In the genomic region with DNA sequence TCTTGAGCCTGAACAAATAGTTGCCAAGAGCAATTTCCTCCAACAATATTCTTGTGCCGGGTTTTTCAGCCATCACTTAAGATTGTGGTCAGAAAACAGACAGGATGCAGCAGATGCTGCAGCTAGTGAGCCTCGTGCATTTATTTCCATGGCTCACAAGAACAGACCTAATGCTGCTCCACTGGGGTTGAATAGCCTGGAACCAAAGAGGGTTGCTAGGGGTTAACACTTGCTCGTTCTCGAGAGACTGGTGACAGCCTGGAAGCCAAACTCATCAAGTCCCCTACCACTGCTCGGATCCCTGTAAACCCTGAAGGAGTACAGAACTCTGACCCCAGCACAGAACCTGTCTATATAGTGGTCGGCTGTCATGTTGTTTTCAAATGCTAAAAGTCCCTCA, we compare ENCODE assay signal across 22 mouse cellular contexts.
DNase-seq lines count a peak whose midpoint lies in the region; ATAC-seq lines count a peak whose summit lies in the region.
"Had no signal": no experiment of that assay in that cellular context is flagged by ENCODE, and none has a peak within 500 bp of the region (broad histone marks: within the 10 kb centered on the region; RNA-seq: fewer than 3 reads in every experiment).

No protein-coding gene starts in this region.

- H3K9ac ChIP-seq in hindbrain, embryonic 12.5 days = no peak overlapping the region
- peak overlapping the region; percentile 5; the same call in 1 of the 2 replicates for H3K9ac ChIP-seq in forebrain, embryonic 14.5 days (ENCODE audit: low read length)
- H3K9ac ChIP-seq in hindbrain, embryonic 15.5 days = no peak overlapping the region
- H3K9ac ChIP-seq: heart, embryonic 12.5 days; limb, embryonic 12.5 days; liver, postnatal 0 days; neural tube, embryonic 12.5 days had no signal

- H3K4me3 ChIP-seq in hindbrain, embryonic 12.5 days = no peak overlapping the region
- no peak overlapping the region for H3K4me3 ChIP-seq in hindbrain, embryonic 10.5 days
- no peak overlapping the region for H3K4me3 ChIP-seq in forebrain, embryonic 14.5 days (ENCODE audit: low read depth, low read length)
- no peak overlapping the region for H3K4me3 ChIP-seq in hindbrain, embryonic 15.5 days
- H3K4me3 ChIP-seq: heart, embryonic 12.5 days; limb, embryonic 12.5 days; neural tube, embryonic 12.5 days had no signal

- WGBS in hindbrain, embryonic 12.5 days = 33% methylated on average over 6 of the region's 6 CpGs
- WGBS in hindbrain, embryonic 10.5 days = 42% methylated on average over 6 of the region's 6 CpGs
- 7% methylated on average over 6 of the region's 6 CpGs for WGBS in forebrain, embryonic 14.5 days
- 23% methylated on average over 6 of the region's 6 CpGs for WGBS in hindbrain, embryonic 15.5 days

- H3K27me3 ChIP-seq in hindbrain, embryonic 12.5 days = no peaks in the 10 kb centered on the region
- no peaks in the 10 kb centered on the region for H3K27me3 ChIP-seq in hindbrain, embryonic 10.5 days (ENCODE audit: insufficient read depth, poor library complexity, severe bottlenecking)
- no peaks in the 10 kb centered on the region for H3K27me3 ChIP-seq in forebrain, embryonic 14.5 days (replicated peaks; ENCODE audit: control insufficient read depth, insufficient read depth, low read length)
- H3K27me3 ChIP-seq in hindbrain, embryonic 15.5 days = no peaks in the 10 kb centered on the region
- H3K27me3 ChIP-seq: heart, embryonic 12.5 days; neural tube, embryonic 12.5 days had no signal

- H3K4me2 ChIP-seq in hindbrain, embryonic 12.5 days (replicated peaks) = no peak overlapping the region
- H3K4me2 ChIP-seq in forebrain, embryonic 14.5 days (ENCODE audit: low read length) = peak overlapping the region; percentile 19; the same call in 1 of the 2 replicates
- H3K4me2 ChIP-seq in hindbrain, embryonic 15.5 days = no peak overlapping the region
- H3K4me2 ChIP-seq: heart, embryonic 12.5 days; limb, embryonic 12.5 days; liver, embryonic 11.5 days; neural tube, embryonic 12.5 days had no signal

- ATAC-seq in hindbrain, embryonic 12.5 days (ENCODE audit: low FRiP score) = peak; percentile 46
- ATAC-seq in forebrain, embryonic 14.5 days = peak; percentile 69
- no peak for ATAC-seq in hindbrain, embryonic 15.5 days (ENCODE audit: low FRiP score, low read depth)
- ATAC-seq: intestine, postnatal 0 days; liver, postnatal 0 days had no signal

- DNase-seq in hindbrain, embryonic 10.5 days (ENCODE audit: low spot score) = no peak
- peak; percentile 6 for DNase-seq in 416B (ENCODE audit: low read depth)
- no peak for DNase-seq in forebrain, embryonic 14.5 days (ENCODE audit: low spot score)
- DNase-seq in adipocyte (ENCODE audit: low spot score) = no peak
- DNase-seq in right cerebral cortex, adult 2 months (ENCODE audit: low spot score in 2 of 2) = no peak
- no peak for DNase-seq in heart, adult 9 months (ENCODE audit: low spot score in 2 of 2)
- DNase-seq: adrenal gland, postnatal 10 days; cerebellum, adult 9-10 months; gastrocnemius, postnatal 10 days; heart, postnatal 10 days; kidney, postnatal 25 days; layer of hippocampus, postnatal 36 days; liver, postnatal 0 days; lung, postnatal 14 days; right cerebral cortex, postnatal 14 days had no signal

- H3K4me1 ChIP-seq in hindbrain, embryonic 12.5 days = peaks cover 33% of the 10 kb centered on the region
- peaks cover 46% of the 10 kb centered on the region for H3K4me1 ChIP-seq in hindbrain, embryonic 10.5 days (replicated peaks)
- peaks cover 30% of the 10 kb centered on the region for H3K4me1 ChIP-seq in forebrain, embryonic 14.5 days (ENCODE audit: control insufficient read depth, insufficient read depth, low read length)
- H3K4me1 ChIP-seq in hindbrain, embryonic 15.5 days (replicated peaks) = peaks cover 26% of the 10 kb centered on the region
- H3K4me1 ChIP-seq: limb, embryonic 12.5 days had no signal

- H3K27ac ChIP-seq in hindbrain, embryonic 12.5 days = peak overlapping the region; percentile 57
- H3K27ac ChIP-seq in hindbrain, embryonic 10.5 days = no peak overlapping the region
- H3K27ac ChIP-seq in forebrain, embryonic 14.5 days (ENCODE audit: low read depth, low read length) = peak overlapping the region; percentile 88
- H3K27ac ChIP-seq in hindbrain, embryonic 15.5 days (replicated peaks) = peak overlapping the region; percentile 35; the same call in 1 of the 2 replicates
- H3K27ac ChIP-seq: limb, embryonic 12.5 days; neural tube, embryonic 12.5 days had no signal

- 0 out of 2 replicates have a peak, but pooled peaks cover 1% of the 10 kb centered on the region for H3K9me3 ChIP-seq in hindbrain, embryonic 12.5 days (replicated peaks)
- H3K9me3 ChIP-seq in hindbrain, embryonic 10.5 days = peaks cover 1% of the 10 kb centered on the region
- H3K9me3 ChIP-seq in forebrain, embryonic 14.5 days (replicated peaks; ENCODE audit: control insufficient read depth, low read length) = no peaks in the 10 kb centered on the region
- H3K9me3 ChIP-seq in hindbrain, embryonic 15.5 days = no peaks in the 10 kb centered on the region
- H3K9me3 ChIP-seq: neural tube, embryonic 12.5 days had no signal

- H3K36me3 ChIP-seq in hindbrain, embryonic 12.5 days = no peaks in the 10 kb centered on the region
- H3K36me3 ChIP-seq in hindbrain, embryonic 10.5 days = peaks cover 10% of the 10 kb centered on the region
- no peaks in the 10 kb centered on the region for H3K36me3 ChIP-seq in forebrain, embryonic 14.5 days (ENCODE audit: control insufficient read depth, insufficient read depth, low read length)
- no peaks in the 10 kb centered on the region for H3K36me3 ChIP-seq in hindbrain, embryonic 15.5 days
- H3K36me3 ChIP-seq: limb, embryonic 12.5 days had no signal
